Mouse (Mus musculus): ENCODE measurements around the gene Unc119b.
"Not testable (repeated sequence)": the region's sequence is repeated elsewhere in the genome, so short reads cannot be mapped to it uniquely, and the experiment has no call there.

Gene Unc119b

GRCm38 (mm10) chr5:115134234-115135165 is at the start of gene Unc119b:
Gene Unc119b (minus strand): TSS chr5:115134975.
- peak; percentile 86 for DNase-seq

GRCm38 (mm10) chr5:115183482-115183881 is 48.7 kb upstream of the Unc119b start:
- no peak for DNase-seq

- no peak for DNase-seq
These were observed 48.1 kb upstream of the Unc119b start for GRCm38 (mm10) chr5:115182925-115183324.

GRCm38 (mm10) chr5:115181248-115181940 is 46.6 kb upstream of the Unc119b start:
- no peak for DNase-seq

GRCm38 (mm10) chr5:115179596-115179995 is 44.8 kb upstream of the Unc119b start:
- DNase-seq = no peak

- no peak for DNase-seq
These were observed 43.1 kb upstream of the Unc119b start for GRCm38 (mm10) chr5:115177866-115178265.

- no peak for DNase-seq
These were observed 39.8 kb upstream of the Unc119b start for GRCm38 (mm10) chr5:115174554-115174953.

GRCm38 (mm10) chr5:115170150-115170549 is 35.4 kb upstream of the Unc119b start:
- DNase-seq = no peak

- no peak for DNase-seq
These were observed 34.1 kb upstream of the Unc119b start for GRCm38 (mm10) chr5:115168641-115169415.

- no peak for DNase-seq
These were observed 32.6 kb upstream of the Unc119b start for GRCm38 (mm10) chr5:115167396-115167795.

- no peak for DNase-seq
These were observed 32.0 kb upstream of the Unc119b start for GRCm38 (mm10) chr5:115166815-115167194.

- DNase-seq = no peak
These were observed 31.4 kb upstream of the Unc119b start for GRCm38 (mm10) chr5:115165895-115166814.

GRCm38 (mm10) chr5:115165351-115165750 is 30.6 kb upstream of the Unc119b start:
- no peak for DNase-seq

- not testable (repeated sequence) for DNase-seq
These were observed 29.7 kb upstream of the Unc119b start for GRCm38 (mm10) chr5:115164446-115164845.

GRCm38 (mm10) chr5:115163563-115163962 is 28.8 kb upstream of the Unc119b start:
- DNase-seq = peak; percentile 65

- DNase-seq = not testable (repeated sequence)
These were observed 27.1 kb upstream of the Unc119b start for GRCm38 (mm10) chr5:115161940-115162279.

GRCm38 (mm10) chr5:115161064-115161939 is 26.5 kb upstream of the Unc119b start:
- DNase-seq = no peak

GRCm38 (mm10) chr5:115160655-115161054 is 25.9 kb upstream of the Unc119b start:
- no peak for DNase-seq

- DNase-seq = no peak
These were observed 24.4 kb upstream of the Unc119b start for GRCm38 (mm10) chr5:115159165-115159564.

GRCm38 (mm10) chr5:115158040-115158983 is 23.5 kb upstream of the Unc119b start, which contains the start of gene Mlec:
Gene Mlec (minus strand): TSS chr5:115158179.
- DNase-seq = peak; percentile 99

Data from layer of hippocampus, adult 9-11 months (tissue).